Mouse (Mus musculus): ENCODE data around the gene Lalba. TPM values are rescaled to one million over a fixed set of nuclear protein-coding genes. Genes with fewer than 3 reads are reported as not detected.

Gene Lalba
- total and polyA plus RNA-seq, 3 experiments: not detected

- TF ChIP-seq MXI1 (IDR thresholded peaks at IDR 0.05; ENCODE audit: low read depth, low read length) (peak; percentile 80), MAFK (IDR thresholded peaks at IDR 0.05; ENCODE audit: borderline replicate concordance, low read depth, low read length) (no peak), RCOR1 (IDR thresholded peaks at IDR 0.05; ENCODE audit: low read depth, low read length) (no peak), TBP (IDR thresholded peaks at IDR 0.05; ENCODE audit: low read depth, low read length) (no peak), TAL1 (IDR thresholded peaks at IDR 0.05; ENCODE audit: low read length) (no peak), E2F4 (IDR thresholded peaks at IDR 0.05; ENCODE audit: borderline replicate concordance, low read depth, low read length) (no peak), NELFE (IDR thresholded peaks at IDR 0.05; ENCODE audit: low read depth, low read length) (0 out of 2 replicates have a peak, but pooled peaks have one; percentile 16), ZC3H11A (IDR thresholded peaks at IDR 0.05; ENCODE audit: low read depth, low read length) (no peak), POLR2A (IDR thresholded peaks at IDR 0.05; ENCODE audit: control insufficient read depth in 1 of 2, insufficient read depth in 1 of 2, low read depth in 1 of 2, low read length in 2 of 2, poor library complexity in 1 of 2) (no peak), KAT2A (conservative IDR thresholded peaks at IDR 0.05; ENCODE audit: low read depth, low read length) (no peak), MAX (IDR thresholded peaks at IDR 0.05; ENCODE audit: low read length) (peak; percentile 89)
These were observed 26.9 kb upstream of the Lalba start (continued) for GRCm38 (mm10) chr15:98509387-98509786.

DNA sequence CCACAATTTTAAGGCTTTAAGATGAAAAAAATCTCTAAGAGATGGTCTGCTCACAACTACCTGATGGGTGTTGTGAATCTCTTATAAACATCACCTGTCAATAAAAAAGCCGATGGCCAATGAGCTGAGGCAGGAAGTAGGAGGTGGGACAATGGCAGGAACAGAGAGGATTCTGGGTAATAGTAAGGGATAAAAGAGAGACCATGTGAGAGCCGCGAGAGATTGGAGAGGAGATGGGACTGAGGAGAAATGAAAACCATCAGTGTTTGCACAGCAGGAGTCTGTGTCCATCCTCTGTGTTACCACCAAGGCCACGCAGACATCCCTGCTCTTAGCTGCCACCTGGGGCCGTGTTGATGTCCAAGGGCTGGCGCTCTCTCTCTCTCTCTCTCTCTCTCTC lies 24.8 kb upstream of the Lalba start:
- DNase-seq (ENCODE audit: low read depth, low spot score): peak; percentile 63
- H3K36me3 ChIP-seq (ENCODE audit: control insufficient read depth in 1 of 2, insufficient read depth in 2 of 2, low read length in 2 of 2): peaks cover 0 to 13% of the 10 kb centered on the region in 2 experiments; a peak in 2 of 4 replicates

GRCm38 (mm10) chr15:98506253-98506957 lies 23.9 kb upstream of the Lalba start:
- H3K27me3 ChIP-seq (ENCODE audit: control insufficient read depth in 1 of 2, insufficient read depth in 2 of 2, low read length in 2 of 2): peaks cover 3% of the 10 kb centered on the region in 2 experiments
- H3K36me3 ChIP-seq (ENCODE audit: control insufficient read depth in 1 of 2, insufficient read depth in 2 of 2, low read length in 2 of 2): peaks cover 0 to 13% of the 10 kb centered on the region in 2 experiments; a peak in 2 of 4 replicates
- DNase-seq (ENCODE audit: low read depth, low spot score): peak; percentile 85
- H3K4me3 ChIP-seq (ENCODE audit: control insufficient read depth in 1 of 2, insufficient read depth in 1 of 2, low read depth in 2 of 2, low read length in 2 of 2): peak overlapping the region; percentile 49 to 55
- peak overlapping the region; percentile 41 for H3K27ac ChIP-seq (ENCODE audit: control insufficient read depth, low read depth, low read length)
- peaks cover 9 to 19% of the 10 kb centered on the region in 2 experiments for H3K4me1 ChIP-seq (ENCODE audit: control insufficient read depth in 1 of 2, insufficient read depth in 2 of 2, low read length in 2 of 2)
- H3K9ac ChIP-seq (ENCODE audit: control insufficient read depth, low read depth, low read length, poor library complexity, severe bottlenecking): peak overlapping the region; percentile 49
- no peaks in the 10 kb centered on the region for H3K9me3 ChIP-seq (replicated peaks; ENCODE audit: insufficient read depth, low read length)
- H3K79me2 ChIP-seq (ENCODE audit: control insufficient read depth, insufficient read depth, low read length, poor library complexity): no peaks in the 10 kb centered on the region; the same call in 1 of the 2 replicates
- TF ChIP-seq NELFE (IDR thresholded peaks at IDR 0.05; ENCODE audit: low read depth, low read length) (peak; percentile 43), CHD2 (IDR thresholded peaks at IDR 0.05; ENCODE audit: low read length) (no peak), KAT2A (conservative IDR thresholded peaks at IDR 0.05; ENCODE audit: low read depth, low read length) (0 out of 2 replicates have a peak, but pooled peaks have one; percentile 3), ELF1 (IDR thresholded peaks at IDR 0.05; ENCODE audit: low read depth, low read length) (peak; percentile 81), HCFC1 (IDR thresholded peaks at IDR 0.05; ENCODE audit: low read depth, low read length) (peak; percentile 50; the same call in 1 of the 2 replicates), SMC3 (IDR thresholded peaks at IDR 0.05; ENCODE audit: low read depth, low read length) (peak; percentile 30), POLR2A (IDR thresholded peaks at IDR 0.05; ENCODE audit: control insufficient read depth in 1 of 2, insufficient read depth in 1 of 2, low read depth in 1 of 2, low read length in 2 of 2, poor library complexity in 1 of 2) (peak in 1 of 2 experiments; percentile 39; a peak in 2 of 4 replicates), POLR2AphosphoS5 (IDR thresholded peaks at IDR 0.05; ENCODE audit: borderline replicate concordance, low read depth, low read length) (no peak), RCOR1 (IDR thresholded peaks at IDR 0.05; ENCODE audit: low read depth, low read length) (peak; percentile 74), MAZ (IDR thresholded peaks at IDR 0.05; ENCODE audit: low read depth, low read length) (no peak; the same call in 1 of the 2 replicates), MAFK (IDR thresholded peaks at IDR 0.05; ENCODE audit: borderline replicate concordance, low read depth, low read length) (no peak), ETS1 (IDR thresholded peaks at IDR 0.05; ENCODE audit: low read depth, low read length) (peak; percentile 76), MYB (IDR thresholded peaks at IDR 0.05; ENCODE audit: low read depth, low read length) (no peak), JUND (IDR thresholded peaks at IDR 0.05; ENCODE audit: low read depth, low read length) (no peak), EP300 (IDR thresholded peaks at IDR 0.05; ENCODE audit: low read depth in 1 of 2, low read length in 2 of 2) (peak; percentile 54 to 93), GATA1 (IDR thresholded peaks at IDR 0.05; ENCODE audit: low read depth, low read length) (peak; percentile 99), RAD21 (IDR thresholded peaks at IDR 0.05; ENCODE audit: low read depth, low read length) (peak; percentile 38), ZC3H11A (IDR thresholded peaks at IDR 0.05; ENCODE audit: low read depth, low read length) (peak; percentile 44; the same call in 1 of the 2 replicates), E2F4 (IDR thresholded peaks at IDR 0.05; ENCODE audit: borderline replicate concordance, low read depth, low read length) (no peak)

More for the DNA sequence above, 24.8 kb upstream of the Lalba start:
- no peak overlapping the region for H3K4me3 ChIP-seq (ENCODE audit: control insufficient read depth in 1 of 2, insufficient read depth in 1 of 2, low read depth in 2 of 2, low read length in 2 of 2)
- peaks cover 11 to 19% of the 10 kb centered on the region in 2 experiments for H3K4me1 ChIP-seq (ENCODE audit: control insufficient read depth in 1 of 2, insufficient read depth in 2 of 2, low read length in 2 of 2)
- no peaks in the 10 kb centered on the region; the same call in 1 of the 2 replicates for H3K79me2 ChIP-seq (ENCODE audit: control insufficient read depth, insufficient read depth, low read length, poor library complexity)
- no peaks in the 10 kb centered on the region for H3K9me3 ChIP-seq (replicated peaks; ENCODE audit: insufficient read depth, low read length)
- H3K27ac ChIP-seq (ENCODE audit: control insufficient read depth, low read depth, low read length): no peak overlapping the region
- no peak overlapping the region for H3K9ac ChIP-seq (ENCODE audit: control insufficient read depth, low read depth, low read length, poor library complexity, severe bottlenecking)
- H3K27me3 ChIP-seq (ENCODE audit: control insufficient read depth in 1 of 2, insufficient read depth in 2 of 2, low read length in 2 of 2): no peaks in the 10 kb centered on the region
- TF ChIP-seq NELFE (IDR thresholded peaks at IDR 0.05; ENCODE audit: low read depth, low read length) (peak; percentile 41), POLR2AphosphoS2 (IDR thresholded peaks at IDR 0.05; ENCODE audit: low read length) (peak; percentile 45; the same call in 1 of the 2 replicates), TBP (IDR thresholded peaks at IDR 0.05; ENCODE audit: low read depth, low read length) (peak; percentile 90), BHLHE40 (IDR thresholded peaks at IDR 0.05; ENCODE audit: borderline replicate concordance, low read depth, low read length) (no peak), MYC (IDR thresholded peaks at IDR 0.05; ENCODE audit: low read depth, low read length) (0 out of 2 replicates have a peak, but pooled peaks have one; percentile 26), JUND (IDR thresholded peaks at IDR 0.05; ENCODE audit: low read depth, low read length) (no peak), SMC3 (IDR thresholded peaks at IDR 0.05; ENCODE audit: low read depth, low read length) (no peak), ELF1 (IDR thresholded peaks at IDR 0.05; ENCODE audit: low read depth, low read length) (peak; percentile 37; the same call in 1 of the 2 replicates), HCFC1 (IDR thresholded peaks at IDR 0.05; ENCODE audit: low read depth, low read length) (peak; percentile 33; the same call in 1 of the 2 replicates), POLR2A (IDR thresholded peaks at IDR 0.05; ENCODE audit: control insufficient read depth in 1 of 2, insufficient read depth in 1 of 2, low read depth in 1 of 2, low read length in 2 of 2, poor library complexity in 1 of 2) (peak; percentile 33 to 73; a peak in 2 of 4 replicates)
